Mouse (Mus musculus) gastrocnemius, postnatal 36 days (tissue): ENCODE data around the gene Ccdc12. TPM values are rescaled to one million over a fixed set of nuclear protein-coding genes. Genes with fewer than 3 reads are reported as not detected.

Experiments used
- DNase-seq, 2 experiments: peaks; one replicate each; pipeline ENCODE4 v3.0.0; 2022
- intact Hi-C: fragments of 180-260 bp; cut with DNase I; formaldehyde crosslinking; loops from one replicate; pipeline ENCODE4 v1.15.1; 2025
- total RNA-seq, 2 experiments: library from RNA; stranded (reverse); gene quantifications; 2 replicates each; pipeline ENCODE4 v1.2.3; 2021

The Ccdc12 gene
- total RNA-seq, 2 experiments from 2014 or later, result 45.1 to 48.1 TPM

DNA sequence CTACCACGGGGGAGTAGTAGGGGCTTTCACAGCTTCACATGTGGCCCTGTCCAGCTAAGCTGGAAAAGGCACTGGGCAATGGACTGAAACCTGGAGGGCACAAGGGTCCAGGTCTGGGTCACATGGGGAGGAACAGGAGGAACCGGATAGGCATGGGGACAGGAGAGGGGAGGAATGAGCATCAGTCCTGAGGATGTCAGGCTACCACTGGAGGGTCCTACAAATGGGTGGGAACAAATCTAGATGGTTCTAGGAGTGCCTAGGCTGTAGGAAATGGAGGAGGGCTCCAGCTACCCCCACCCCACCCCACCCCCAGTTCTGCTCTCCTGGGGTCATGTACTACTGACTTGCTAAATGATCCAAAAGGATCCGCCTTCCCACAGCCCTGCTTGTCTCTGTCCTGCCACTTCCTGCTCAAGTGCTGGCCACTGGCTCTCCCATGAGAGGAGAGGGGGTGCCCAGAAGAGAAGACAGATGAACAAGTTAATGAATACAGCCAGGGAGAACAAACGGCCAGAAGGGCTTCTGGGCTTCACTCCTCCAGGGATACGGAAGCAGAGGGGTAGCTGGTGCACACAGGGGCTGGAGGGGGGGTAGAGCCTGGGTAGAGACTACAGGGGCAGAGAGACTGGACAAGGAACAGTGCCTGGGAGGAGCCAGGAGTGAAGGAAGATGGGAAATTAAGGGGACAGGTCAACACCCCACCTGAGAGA lies 13.3 kb upstream of the Ccdc12 start:
- DNase-seq, result no peak
- intact Hi-C loops, result no loop called here

DNA sequence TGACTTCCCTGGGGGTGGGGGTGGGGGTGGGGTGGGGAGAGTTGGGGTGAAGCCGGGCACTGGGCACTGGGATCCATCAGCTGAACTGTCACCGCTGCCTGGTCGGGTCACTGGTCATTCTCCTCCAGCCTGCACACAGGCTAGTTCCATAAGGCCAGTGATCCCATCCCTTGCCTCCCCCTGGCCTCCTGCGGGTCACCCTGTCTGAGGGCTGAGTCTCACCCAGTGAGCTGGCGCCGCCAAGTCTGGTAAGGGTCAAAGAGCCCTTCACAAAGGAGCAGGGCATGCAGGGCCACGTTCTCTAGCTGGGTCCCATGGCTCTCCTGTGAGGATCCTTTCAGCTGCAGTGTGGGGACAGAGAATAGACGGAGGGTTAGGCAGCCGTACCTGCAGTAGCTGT lies 12.5 kb upstream of the Ccdc12 start:
- no peak for DNase-seq
- intact Hi-C loops, result no loop called here

DNA sequence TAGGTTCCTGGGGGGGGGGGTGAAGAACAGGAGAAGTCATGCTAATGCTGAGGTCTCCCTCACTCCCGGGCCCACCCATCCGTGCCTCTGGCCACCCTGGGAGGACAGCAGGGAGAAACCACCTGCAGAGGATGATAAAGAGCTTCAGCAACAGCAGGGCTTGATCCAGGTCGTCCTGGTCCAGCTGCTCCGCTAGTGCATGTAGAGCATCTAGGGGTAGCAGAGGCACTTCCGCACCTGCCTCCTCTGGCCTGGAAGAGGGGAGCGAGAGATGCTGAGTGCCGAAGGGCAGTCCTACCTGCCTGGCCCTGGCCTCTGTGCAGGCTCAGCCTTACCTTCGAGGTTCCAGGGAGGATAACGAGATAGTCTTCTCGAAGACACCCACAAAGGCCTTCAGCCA lies 12.0 kb upstream of the Ccdc12 start:
- no peak for DNase-seq
- intact Hi-C loops, result no loop called here

DNA sequence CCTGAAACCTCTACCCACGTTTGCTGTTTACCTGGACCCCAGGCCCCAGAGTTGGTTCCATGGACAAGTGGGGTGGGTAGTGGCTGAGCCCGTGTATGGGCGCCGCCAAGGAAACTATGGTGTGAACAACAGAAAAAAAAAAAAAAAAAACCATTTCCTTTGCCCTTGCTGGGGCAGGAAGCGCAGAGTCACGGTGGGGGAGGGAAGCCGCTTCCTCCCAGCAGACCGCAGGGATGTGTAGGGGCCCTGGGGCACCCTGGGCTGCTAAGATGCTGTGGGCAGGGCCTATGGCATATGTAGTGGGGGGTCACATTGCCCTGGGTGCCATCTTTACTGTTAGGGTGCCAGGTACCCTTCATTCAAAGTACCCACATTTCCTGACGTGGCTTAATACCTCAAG lies 11.1 kb upstream of the Ccdc12 start:
- DNase-seq, result no peak

DNA sequence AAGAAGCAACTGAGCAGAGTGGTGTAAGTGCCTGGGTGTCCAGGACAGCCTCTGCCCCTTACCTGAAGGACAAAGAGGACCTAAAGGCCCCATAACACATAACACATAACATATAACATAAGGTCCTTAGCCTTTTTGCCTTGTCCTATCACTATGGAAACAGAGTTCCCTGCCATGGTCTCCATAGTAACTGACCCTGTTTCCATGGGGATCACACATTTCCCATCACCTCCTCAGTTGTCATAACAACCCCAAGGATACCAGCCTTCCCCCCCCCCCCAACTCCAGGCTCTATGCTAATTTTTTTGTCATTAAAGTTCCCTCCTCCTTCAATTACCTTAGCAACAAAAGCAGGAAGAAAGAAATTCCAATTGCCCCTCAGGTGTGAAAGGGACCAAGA lies 6.5 kb upstream of the Ccdc12 start:
- no peak for DNase-seq
- intact Hi-C loops, result no loop called here

More for the DNA sequence above, 11.1 kb upstream of the Ccdc12 start:
- intact Hi-C loops, result no loop called here

DNA sequence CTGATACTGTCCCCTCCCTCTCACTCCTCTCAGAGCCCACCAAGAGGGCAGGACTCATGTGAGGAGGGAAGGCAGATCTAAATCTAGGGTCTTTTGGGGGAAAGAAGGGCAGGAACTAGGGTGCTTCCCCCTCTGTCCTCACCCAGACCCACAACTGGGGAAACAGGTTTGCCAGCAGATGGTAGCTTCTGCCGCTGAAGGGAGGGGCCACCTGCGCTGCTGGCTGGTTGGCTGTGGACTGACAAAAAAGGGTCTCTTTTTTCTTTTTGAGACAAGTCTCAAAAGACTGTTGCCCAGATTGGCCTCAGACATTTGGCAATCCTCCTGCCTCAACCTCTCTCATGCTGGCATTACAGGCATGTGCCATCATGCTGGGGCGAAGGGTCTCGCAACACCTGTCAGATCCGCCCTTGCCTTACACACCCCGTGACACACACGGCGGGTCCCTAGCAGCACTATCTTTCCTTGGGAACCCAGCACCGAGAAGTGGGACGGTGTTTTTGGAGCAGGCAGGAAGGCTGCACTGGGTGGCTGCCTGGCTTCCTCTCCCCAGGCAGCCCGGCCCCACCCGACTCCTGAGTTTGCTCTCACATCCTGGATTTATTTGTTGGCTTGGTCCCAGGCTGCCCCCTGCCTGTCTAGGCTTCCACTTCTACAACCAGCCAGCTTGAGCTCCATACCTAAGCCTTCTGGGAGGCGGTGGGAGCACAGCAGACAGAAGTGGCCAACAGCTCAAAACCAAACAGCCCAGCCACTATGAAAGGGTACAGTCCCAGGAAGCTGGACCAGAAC lies 4.2 kb upstream of the Ccdc12 start:
- intact Hi-C loops, result no loop called here
- no peak for DNase-seq

DNA sequence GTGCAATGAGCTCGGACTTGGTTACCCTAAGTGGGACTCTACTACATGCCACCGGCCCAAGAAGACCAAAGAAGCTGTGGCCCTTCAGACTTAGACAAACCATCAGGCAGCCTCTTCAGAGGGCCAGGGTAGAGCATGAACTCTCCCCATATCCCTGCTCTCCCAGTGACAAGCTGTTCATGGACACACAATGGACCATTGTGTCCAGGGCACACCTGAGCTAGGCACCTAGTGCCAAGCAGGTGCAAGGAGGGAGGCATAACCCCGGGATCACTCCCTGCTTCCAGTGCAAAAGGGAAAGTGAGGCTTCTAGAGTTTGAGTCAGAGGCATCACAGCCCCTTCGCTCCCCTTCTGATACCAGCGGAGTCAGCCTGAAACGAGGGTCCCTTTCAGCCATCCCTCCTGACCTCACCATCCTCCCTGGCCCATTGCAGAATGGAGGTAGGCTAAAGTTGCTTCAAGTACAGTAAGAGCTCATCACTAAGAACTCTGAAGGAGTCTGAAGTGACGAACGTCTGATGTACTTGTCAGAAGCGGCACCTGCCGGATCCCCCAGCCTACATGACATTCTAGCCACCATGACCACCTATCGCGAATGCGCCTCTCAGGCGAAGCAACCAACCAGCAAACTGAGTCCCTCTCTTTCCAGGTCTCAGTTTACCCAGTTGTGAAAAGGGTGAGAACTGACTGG lies 3.2 kb upstream of the Ccdc12 start:
- intact Hi-C loops, result no loop called here
- no peak for DNase-seq

DNA sequence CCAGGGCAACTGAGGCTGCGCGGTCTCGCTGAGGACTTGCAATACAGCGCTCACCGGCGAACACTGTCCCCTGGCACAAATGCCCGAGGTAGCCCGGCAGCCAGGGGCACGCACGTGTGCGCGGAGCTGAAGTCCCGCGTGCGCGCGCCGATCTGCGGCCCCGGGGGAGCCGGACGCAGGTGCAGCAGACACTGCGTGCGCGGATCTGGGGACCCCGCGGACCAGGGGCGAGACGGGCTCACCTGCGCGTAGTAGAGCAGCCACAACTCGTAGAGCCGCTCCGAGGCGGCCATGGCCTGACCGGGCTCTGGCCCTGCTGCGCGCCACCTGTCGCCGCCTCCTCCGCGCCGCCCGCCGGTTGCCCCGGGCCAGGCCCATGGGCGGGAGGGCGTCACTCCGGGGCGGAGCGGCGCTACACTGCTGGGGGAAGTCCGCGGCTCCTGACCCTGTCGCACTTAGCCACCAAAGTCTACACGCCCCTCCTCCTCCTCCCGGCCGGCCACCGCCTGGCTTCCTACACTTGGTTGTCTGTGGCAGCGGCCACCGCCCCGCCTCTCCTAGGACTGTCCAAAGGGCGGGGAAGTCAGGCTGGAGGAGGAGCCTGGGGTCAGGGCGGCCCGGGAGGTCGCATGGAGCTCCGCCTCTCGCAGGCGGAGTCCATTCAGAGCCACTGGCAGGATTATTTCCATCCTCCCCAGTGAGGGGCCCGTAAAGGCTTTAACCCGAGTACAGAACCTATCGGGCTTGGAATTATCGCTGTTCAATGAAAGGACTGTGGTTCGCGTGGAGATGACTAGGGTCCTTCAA lies 2.4 kb upstream of the Ccdc12 start, which contains the start of gene Nbeal2:
Nbeal2 (minus strand) TSS at position 507 of the 807 bp plus-strand sequence.
- peak; percentile 90 to 94 for DNase-seq
- intact Hi-C loops, result no loop called here

DNA sequence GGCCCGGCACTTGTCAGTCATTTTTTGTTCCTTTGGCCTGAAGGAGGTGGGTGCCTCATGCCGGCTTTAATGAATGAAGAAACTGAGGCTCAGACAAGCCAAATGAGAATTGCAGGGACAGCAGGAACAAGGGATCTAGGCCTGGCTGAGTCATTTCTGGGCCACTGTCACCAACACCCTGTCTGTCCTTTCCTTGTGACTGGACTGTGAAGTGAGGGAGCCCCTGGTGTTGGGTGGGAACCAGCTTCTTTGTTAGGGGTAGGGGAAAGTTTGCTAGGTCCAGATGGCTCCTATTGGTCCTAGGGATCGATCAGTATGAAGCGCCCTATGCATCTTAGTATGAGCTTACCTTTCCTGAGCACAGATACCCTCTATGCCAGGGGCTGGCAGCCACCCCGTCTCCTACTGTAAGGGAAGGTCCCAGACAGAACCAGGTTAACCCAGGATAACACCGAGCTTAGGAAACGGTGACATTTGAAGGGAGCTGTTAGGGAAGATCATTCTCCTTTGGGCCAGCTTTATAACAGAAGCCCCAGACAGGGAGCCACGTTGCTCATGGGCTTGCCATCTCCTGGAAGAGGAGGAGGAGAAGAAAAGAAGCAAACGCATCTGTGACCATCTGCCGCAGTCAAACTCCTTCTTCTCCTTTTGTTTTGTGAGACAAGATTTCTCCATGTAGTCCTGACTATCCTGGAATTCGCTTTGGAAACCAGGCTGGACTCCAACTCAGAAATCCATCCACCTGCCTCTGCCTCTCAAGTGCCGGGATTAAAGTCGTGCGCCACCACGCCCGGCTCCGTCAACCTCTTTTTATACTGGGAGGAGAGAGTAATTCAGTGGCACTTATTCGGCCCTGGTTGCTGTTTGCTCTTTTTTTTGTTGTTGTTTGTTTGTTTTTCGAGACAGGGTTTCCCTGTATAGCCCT lies 1.3 kb upstream of the Ccdc12 start:
- DNase-seq, result no peak
- intact Hi-C loops, result no loop called here

DNA sequence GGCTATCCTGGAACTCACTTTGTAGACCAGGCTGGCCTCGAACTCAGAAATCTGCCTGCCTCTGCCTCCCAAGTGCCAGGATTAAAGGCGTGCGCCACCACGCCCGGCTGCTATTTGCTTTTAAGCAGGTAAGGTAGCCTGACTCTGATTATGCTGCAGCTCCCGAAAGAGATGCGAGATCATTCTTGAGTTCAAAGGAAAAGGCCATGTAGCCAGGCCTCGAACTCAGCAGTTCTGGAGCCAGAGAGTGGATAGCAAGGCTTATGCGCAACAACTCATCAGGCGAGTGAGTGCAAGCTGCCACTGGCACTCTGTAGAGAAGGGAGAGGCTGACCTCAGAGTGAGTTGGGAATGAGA lies 674 bp upstream of the Ccdc12 start:
- no peak for DNase-seq
- intact Hi-C loops, result no loop called here

DNA sequence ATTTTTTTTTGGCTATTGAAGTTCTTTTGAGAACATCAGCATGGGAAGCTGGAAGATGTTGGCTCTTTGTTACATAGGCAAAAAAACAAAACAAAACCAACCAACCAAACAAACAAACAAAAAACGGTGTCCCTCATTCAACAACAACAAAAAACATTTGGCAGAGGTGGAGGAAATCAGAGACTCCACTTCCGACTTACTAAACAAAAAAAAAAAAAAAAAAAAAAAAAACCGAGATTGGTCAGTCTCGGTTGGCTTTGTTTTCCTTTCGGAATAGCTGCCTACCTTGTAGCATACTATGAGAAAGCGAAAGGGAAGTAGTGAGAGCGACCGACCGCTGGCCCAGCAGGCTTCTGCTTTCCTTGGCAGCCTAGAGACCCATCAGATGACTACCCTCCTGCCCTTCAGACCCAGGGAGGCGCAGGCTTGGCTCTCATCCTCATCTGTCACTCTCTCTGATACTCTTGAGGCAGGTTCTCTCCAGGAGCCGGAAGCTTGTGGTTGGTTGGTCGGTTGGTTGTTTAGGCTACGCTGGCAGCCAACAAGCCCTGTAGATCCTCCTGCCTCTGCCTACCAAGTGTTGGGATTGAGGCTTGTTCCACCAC lies 1.3 kb downstream of the Ccdc12 start:
- intact Hi-C loops, result no loop called here
- no peak for DNase-seq

DNA sequence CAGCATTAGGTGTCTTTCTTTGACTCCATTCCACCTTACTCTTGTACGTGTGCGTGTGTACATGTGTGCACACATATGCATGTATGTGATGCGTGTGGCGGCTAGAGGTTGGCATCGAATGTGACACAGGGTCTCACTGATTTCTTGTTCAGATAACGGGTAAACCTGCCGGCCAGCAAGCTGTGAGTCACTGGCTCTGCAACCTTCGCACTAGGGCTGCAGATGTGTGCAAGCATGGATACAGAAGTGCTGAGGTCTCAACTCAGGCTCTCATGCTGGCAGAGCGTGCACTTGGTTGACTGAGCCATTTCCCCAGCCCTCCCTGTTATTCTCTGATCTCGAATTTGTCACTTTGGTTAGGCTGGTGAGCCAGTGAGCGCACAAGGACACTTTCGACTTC lies 3.2 kb downstream of the Ccdc12 start:
- intact Hi-C loops, result no loop called here
- no peak for DNase-seq

DNA sequence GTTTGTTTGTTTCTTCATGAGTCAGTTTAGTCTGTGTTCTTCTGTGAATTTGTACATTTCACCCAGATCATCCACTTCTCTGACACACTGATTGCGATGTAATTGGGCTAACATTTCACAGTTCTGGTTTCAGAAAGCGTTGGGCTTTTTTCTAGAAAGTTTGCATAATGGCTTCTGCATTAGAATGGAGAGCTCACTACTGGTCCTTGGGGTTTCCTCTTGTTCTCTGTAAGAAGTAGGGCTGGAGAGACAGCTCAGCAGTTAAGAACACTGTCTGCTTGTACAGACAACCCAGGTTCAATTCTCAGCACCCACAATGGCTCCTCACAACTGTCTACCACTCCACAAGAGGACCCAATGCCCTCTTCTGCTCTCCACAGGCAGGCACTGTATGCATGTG lies 3.9 kb downstream of the Ccdc12 start:
- DNase-seq, result no peak
- intact Hi-C loops, result no loop called here

DNA sequence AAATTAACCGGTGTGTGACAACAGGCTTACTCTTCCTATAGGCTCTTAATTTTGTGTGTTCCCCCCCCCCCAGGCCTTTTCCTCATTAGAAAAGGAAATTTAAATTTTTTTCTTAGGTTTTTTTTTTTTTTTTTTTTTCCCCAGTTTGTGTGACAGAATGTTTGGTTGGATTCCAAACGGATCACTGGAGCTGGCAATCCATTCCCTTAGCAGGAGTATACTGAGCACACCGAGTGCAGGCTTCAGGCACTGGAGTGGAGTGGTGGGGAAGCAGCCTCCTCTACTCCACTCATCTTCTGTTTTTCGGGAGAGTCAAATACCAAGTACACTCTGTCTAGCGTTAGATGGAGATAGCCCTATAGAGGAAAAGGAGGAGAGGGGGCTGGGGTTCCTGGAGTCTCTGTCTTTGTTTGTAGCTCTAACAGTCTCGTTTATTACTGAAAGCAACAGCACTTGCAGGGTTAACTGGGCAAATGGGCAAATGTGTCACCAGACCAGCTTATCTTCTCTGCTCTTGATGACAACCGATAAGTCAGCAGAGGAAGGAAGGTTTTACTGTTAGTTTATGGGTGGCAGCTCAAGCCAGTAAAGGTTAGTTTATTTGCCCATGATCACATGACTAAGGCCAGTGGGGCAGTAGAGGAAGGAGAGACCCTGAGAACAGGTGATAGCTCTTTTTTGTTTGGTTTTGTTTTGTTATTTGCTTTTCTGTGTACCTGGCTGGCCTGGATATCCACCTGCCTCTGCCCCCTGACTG lies 4.7 kb downstream of the Ccdc12 start:
- intact Hi-C loops, result no loop called here
- no peak for DNase-seq

DNA sequence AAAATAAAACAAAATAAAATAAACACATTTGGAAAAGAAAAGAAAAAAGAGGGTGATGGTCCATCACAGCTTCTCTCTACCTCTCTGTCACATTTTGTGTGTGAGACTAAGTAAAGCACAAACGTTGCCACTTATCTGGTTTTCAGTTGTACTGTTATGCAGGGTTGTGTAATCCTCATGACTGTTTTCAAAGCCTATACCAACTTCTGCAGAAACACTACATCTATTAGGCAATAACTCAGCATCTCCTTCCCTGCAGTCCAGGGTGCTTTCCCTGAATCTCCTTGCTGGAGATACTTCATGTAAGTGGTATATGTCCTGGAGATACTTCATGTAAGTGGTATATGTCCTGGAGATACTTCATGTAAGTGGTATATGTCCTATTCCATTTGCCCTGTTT lies 6.5 kb downstream of the Ccdc12 start:
- no peak for DNase-seq
- intact Hi-C loops, result no loop called here

DNA sequence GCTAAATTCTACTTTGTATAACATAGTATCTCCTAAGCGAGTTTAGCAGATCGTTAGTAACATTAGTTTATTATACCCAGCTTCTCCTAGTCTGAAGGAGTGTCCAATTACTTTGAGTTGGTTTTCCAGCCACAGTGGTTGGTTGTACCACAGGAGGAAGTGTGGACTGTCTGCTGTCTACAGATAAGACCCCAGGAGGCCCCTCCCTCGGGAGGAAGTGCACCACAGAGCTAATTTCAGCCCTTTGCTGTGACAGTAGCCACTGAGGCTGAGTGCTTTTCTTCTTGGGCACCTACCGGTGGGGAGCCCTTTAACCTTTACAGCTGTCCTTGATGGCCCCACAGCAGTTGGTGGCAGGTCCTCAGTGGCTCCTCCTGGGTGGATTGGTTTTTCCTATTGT lies 9.6 kb downstream of the Ccdc12 start:
- DNase-seq, result no peak
- intact Hi-C loops, result no loop called here

DNA sequence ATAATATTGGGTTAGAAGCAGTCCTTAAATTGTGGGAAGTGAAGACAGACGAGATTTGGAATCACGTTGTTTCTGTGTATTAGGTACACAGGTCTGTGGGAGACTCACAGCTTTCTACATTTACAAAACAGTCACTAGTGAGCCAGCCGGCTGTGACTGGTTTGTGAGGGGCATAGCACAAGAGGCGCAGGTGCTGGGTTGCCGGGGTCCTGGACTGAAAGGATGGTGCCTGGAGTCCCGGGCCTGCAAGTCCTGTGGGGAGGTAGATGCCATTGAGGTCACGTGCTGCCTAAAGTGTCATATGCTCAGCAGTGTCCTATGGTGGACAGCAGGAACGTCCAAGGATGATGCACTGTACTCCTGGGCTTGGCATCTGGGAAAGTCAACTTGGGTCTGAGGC lies 10.1 kb downstream of the Ccdc12 start:
- no peak for DNase-seq
- intact Hi-C loops, result no loop called here

DNA sequence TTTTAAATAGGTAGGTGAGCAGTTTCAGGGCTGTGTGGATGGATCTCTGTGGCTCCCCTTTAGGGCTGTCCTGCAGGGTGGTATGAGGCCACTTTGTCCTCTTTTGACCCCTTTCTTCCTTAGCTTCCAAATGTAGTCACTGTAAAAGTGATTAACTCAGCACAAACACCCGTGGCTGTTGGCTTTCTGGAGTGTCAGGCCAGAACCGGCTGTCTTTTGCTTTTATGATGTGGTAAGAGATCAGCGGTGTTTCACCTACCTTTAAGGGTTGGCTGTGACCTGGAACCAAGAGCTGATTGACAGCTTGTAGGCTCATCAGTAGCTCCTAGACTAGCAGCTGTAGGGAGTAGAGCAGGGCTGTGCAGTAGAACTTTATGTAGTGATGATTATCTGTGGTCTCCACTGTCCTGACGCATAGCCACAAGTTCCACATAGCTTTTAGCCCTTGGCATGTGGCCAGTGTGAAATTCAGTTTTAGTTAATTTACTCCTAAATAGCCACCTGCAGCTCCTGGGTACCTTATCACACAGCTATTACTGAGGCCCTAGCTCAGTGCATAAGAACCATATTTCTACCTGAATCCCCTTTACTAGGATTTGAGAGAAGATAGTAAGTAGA lies 11.0 kb downstream of the Ccdc12 start:
- intact Hi-C loops, result no loop called here

More for the DNA sequence above, 11.0 kb downstream of the Ccdc12 start:
- no peak for DNase-seq
